Mouse (Mus musculus) T-helper 17 cell (primary cell): Measurements from ENCODE around the gene Aurka.

Source experiments
- in situ Hi-C, 2 experiments: fragments of 300-600 bp; cut with MboI, MseI; formaldehyde crosslinking; loops; 1 replicate in 1 of 2; 2 replicates in 1 of 2; pipeline ENCODE4 v1.15.1; 2025; ENCODE audit warnings: high pct_unique_total_duplicates in 2 of 2

Aurka gene

DNA sequence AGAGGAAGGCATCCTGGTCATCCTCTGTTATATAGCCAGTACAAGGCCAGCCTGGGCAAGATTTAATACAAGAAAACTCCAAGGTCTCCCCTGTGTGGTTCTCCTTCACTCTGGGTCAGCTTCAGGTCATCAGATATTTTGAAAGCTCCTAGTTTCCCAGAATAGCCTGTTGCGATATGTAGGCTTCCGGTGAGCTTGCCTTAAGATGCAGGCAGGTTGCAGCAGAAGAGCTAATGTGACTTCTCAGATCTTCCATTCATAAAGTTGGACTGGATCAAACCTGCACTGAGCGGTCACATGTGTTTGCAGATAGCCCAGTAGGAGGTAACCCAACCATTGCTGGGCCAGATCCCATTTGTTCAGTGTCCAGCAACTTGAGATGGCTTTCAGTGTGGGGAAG lies 14.4 kb upstream of the Aurka start:
- in situ Hi-C loops = loop anchor here in 1 of 2 experiments (5.0 to 25.0 kb wide), 2 partner anchors 63 to 628 kb away; partner anchors contain the start of genes Rae1 and Rbm38

DNA sequence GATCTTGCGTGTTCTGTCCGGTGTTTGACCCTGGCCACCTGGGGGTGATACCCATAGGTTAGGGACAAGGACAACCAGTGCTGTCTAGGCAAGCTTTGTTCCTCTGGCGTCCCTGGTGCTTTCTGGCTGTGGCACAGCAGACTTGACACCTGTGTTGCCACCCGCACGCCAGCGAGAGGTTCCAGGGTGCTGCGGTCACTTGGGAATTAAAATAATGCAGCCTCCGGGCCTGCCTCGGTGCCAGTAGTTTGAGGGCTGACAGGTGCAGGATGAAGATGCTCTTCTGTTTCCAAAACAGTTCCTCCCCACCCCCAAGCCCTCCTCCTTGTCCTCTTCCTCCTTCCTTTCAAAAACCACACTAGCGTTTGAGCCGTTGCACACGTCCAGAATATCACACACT lies 11.6 kb upstream of the Aurka start:
- in situ Hi-C loops = loop anchor here in 1 of 2 experiments (5.0 to 25.0 kb wide), 2 partner anchors 65 to 630 kb away; partner anchors contain the start of genes Rae1 and Rbm38

DNA sequence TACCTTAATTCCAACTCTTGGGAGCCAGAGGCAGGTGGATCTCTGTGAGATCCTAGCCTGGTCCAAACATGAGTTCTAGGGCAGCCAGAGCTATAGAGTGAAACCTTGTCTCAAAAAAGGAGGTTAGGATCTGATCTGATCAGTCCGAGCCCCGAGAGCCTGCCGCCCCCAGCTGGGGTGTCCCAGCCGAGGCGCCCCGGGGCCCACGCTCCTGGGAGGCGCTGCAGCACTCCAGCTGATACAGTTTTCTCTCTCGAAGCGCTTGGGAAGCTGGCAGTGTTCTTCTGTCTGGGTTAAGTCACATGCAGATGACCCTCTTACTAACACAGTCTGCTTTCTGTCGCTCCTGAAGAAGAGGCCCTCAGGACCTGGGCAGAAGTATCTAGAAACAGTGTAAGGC lies 11.0 kb upstream of the Aurka start:
- in situ Hi-C loops = loop anchor here in 1 of 2 experiments (5.0 to 25.0 kb wide), 2 partner anchors 66 to 631 kb away; partner anchors contain the start of genes Rae1 and Rbm38

DNA sequence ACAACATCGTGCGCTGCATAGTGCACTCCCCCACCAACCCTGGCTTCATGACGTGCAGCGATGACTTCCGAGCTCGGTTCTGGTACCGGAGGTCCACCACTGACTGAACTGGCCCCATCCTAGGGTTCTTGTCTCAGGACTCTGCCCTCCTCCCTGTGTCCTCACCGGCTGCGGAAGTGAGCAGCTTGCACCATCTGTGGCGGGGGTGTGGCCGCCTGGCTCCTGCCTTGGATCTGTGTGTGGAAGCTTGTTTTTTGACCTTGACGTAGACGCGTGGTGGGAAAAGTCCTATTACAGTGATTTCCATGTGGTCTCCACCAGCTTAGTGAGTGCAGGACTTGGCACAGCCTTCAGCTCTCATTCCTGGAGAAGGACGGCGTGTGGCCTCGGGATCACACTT lies 10.2 kb upstream of the Aurka start:
- in situ Hi-C loops = loop anchor here in 1 of 2 experiments (5.0 to 25.0 kb wide), 2 partner anchors 67 to 632 kb away; partner anchors contain the start of genes Rae1 and Rbm38

DNA sequence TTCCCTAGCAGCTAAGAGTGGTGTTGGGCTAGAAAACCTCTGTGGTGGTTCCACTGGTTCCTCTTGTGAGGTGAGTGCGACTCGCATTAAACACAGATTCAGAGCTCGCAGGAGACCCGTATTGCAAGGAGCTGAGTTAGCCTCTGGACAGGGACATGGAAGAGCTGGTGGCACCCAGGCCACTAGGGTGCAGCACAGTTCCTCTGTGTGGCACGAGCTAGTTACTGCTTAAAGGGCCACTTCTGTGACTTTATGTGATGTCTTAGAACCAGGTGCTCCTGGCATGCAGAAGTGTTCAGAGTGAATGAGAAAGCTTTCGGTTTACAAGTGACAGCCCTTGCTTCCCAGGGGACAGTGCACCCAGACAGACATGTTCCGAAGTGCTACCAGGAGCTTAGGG lies 8.0 kb upstream of the Aurka start:
- in situ Hi-C loops = loop anchor here (5.0 to 25.0 kb wide), 2 partner anchors 69 to 634 kb away; partner anchors contain the start of genes Rae1 (in 1 of the 2) and Rbm38 (in 1 of the 2)

DNA sequence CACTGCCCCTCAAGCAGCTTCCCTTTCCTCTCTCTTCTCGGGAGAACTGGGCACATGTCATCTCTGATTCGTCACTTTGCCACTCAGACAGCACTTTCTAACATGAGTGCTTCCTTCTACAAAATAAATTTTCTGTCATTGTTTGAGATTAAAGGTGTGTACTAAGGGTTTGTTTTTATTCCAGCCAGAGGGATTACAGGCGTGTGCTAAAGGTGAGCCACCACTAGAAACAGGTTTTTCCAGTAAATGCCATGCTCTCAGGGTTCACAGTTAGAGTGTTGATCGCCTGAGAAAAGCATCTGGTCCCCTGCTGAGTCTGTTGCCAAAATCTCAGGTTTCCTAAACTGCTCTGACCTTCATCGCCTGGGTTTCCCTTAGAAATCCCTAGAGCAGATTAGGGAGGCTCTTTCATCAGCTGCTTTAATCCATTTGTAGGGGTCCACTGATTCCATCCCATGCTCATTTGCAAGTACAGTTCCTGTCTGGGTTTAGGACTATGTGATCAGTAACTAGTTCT lies 6.7 kb upstream of the Aurka start:
- in situ Hi-C loops = loop anchor here (5.0 to 25.0 kb wide), 2 partner anchors 70 to 635 kb away; partner anchors contain the start of genes Rae1 (in 1 of the 2) and Rbm38 (in 1 of the 2)

DNA sequence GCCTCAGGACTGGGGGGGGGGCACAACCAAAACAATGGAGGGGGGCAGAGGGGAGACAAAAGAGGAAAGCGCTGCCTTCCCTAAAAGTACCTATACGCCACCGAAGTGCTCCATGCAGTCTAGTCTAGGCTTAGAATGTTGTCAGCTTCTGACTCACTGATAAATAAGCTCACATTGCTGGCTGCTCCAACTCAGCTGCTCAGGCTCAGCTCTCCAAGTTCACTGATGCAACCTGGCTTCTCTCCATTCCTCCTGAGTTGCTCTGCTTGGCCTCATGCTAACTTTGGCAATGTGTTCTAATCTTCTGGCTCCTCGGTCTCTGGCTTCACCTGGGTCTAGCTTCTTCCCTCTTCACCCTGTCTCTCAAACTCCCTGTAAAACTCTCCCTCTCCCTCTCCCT lies 6.2 kb upstream of the Aurka start:
- in situ Hi-C loops = loop anchor here (5.0 to 25.0 kb wide), 2 partner anchors 71 to 636 kb away; partner anchors contain the start of genes Rae1 (in 1 of the 2) and Rbm38 (in 1 of the 2)

DNA sequence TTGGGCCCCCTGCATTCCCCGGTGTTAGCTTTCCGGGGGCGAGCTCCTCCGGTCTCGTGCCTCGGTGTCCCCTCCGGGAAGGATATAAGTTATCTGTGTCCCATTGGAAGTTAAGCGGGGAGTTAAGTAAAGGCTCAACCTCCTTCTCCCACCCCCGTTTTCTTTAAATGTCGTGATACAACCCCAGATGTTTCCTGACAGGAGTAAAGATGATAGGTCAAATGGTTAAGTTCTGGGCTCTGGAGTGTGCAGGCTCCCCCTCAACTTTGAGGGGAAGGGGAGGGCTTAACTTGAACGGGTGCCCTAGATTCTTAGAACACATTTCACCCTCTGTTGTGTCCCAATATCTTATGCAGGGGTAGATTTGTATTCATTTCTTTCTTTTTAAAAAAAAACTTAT lies 923 bp upstream of the Aurka start:
- in situ Hi-C loops = no loop called here

DNA sequence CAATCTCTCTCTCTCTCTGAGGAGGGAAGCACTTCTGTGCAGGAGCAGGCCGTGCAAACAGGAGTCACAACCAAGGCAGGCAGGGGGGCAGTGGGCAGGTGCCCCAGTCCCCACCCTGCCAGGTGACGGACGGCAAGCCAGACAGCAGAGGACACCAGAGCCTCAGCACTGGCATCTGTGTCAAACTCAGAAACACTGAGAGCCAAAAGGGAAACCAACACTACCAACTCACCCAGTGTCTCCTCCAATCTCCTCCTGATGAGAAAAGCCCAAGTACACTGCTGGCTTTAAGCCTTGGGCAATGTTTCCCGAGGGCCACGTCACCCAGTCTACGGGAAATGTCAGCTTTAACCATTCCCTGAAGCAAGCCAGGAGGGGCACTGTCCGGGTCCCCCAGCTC lies 7.2 kb downstream of the Aurka start:
- in situ Hi-C loops = no loop called here

DNA sequence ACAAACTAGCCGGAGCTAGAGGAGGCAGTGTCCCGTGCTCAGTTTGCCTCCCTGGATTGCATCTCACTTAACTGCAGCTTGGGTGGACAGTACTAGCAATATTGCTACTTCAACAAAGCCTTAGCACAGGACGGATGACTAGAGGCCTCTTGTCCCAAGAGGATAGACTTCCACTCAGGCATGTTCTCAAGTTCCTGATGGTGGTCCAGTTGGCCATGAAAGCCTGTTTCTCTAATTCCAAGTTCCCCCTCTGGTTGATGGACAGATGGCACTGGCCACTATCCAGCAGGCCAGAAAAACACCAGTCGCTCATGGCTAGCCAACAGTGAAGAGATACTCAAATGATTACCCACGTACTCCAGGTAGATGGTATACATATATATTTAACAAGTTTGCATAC lies 14.5 kb downstream of the Aurka start:
- in situ Hi-C loops = no loop called here

DNA sequence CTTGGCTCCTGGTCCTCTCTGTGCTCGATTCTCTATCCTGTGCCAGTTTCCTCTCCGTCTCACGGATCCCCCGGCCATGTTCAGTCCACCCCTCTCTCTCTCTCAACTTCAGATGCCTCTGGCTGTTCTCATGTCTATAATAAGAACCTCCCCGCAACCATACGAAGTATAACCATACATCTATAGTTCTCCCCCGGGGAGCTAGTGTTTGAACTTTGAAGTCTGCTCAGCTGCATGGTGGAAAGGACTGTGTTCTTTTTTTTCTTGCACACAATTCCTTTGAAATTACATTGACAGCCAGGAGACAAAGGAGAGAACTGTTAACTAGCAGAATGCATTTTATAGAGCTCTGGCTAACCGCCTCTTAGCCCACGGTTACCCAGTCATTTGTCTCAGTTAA lies 15.6 kb downstream of the Aurka start:
- in situ Hi-C loops = no loop called here

DNA sequence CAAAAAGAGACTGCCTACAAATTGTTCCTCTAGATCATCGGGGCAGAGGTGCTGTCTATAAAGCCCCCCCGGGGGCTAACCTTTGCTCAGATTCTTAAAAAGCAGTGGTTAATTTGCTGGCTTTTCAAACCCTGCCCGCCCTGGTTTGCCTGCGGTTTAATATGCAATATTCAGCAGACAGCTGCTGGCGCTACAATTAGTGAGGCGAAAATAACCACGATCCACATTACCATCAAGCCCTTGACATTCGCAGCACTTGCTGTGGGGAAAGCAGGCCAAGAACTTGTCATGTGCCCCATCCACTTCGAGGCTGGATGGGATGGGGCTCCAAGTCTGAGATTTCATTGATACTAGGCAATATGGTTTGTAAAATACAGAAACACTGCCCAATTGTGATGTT lies 17.1 kb downstream of the Aurka start:
- in situ Hi-C loops = no loop called here

DNA sequence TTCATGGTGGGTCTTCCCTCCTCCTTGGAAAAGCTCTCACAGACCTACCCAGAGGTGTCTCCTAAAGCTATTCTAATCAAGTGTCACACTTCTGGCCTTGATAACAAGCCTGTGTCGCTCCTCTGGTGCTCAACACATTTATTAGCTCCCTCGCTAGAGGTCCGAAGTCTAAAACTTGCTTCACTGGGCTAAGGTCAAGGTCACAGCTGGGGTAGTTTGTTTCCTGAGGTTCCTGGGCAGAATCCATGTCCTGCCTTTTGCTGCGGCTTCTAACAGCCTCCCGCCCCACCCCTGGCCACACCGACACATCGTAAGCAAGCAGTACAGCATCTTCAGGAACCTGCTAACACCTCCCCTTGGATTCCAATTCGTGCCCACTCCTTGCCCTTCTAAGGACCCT lies 19.6 kb downstream of the Aurka start:
- in situ Hi-C loops = no loop called here

DNA sequence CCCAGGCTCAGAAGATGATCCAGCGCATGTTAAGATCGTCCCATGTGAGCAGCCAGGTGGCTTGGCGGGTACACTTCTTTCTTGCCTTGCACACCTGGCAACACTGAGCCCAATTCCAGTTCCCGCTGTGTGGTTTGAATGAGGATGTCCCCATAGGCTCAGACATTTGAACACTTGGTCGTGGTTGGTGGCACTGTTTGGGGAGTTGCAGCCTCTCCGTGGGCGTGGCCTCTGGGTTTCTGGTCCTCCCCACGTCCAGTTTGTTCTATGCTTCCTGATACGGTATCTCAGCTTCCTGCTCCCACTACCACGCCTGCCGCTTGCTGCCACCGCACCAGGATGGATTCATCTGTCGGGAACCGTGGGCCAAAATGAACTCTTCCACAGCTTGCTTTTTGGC lies 20.6 kb downstream of the Aurka start:
- in situ Hi-C loops = loop anchor here in 1 of 2 experiments (10.0 kb wide), 1 partner anchor 595 kb away; the partner anchor contains the start of gene Bmp7

DNA sequence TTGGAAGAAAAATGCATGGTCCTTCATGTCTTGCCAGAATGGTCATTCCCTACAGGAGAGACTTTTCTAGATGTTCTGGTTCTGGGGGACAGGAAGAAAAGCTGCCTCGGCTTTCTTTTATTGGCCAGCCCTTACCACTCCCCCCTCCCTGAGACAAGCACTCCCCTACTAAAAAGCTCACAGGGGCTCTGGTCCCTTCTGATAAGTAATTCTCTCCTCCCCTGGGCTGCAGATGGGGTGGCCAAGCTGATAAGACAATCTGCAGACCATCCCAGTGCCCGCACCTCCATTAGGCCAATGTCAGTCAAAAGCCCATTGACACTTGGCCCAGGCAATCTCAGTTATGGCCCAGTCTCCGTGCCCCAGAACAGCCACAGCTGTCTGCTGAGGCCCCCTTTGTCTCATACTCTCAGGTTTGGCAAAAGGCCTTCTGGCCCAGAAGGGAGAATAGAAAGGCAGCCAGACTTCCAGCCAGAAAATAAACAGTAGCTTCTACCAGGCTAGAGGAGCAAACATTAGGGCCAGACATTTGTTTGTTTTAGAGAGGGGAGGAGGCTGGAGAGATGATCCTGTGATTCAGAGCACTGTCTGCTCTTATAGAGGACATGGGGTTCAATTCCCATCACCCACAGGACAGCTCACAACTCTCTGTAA lies 21.9 kb downstream of the Aurka start:
- in situ Hi-C loops = loop anchor here in 1 of 2 experiments (10.0 kb wide), 1 partner anchor 596 kb away; the partner anchor contains the start of gene Bmp7

DNA sequence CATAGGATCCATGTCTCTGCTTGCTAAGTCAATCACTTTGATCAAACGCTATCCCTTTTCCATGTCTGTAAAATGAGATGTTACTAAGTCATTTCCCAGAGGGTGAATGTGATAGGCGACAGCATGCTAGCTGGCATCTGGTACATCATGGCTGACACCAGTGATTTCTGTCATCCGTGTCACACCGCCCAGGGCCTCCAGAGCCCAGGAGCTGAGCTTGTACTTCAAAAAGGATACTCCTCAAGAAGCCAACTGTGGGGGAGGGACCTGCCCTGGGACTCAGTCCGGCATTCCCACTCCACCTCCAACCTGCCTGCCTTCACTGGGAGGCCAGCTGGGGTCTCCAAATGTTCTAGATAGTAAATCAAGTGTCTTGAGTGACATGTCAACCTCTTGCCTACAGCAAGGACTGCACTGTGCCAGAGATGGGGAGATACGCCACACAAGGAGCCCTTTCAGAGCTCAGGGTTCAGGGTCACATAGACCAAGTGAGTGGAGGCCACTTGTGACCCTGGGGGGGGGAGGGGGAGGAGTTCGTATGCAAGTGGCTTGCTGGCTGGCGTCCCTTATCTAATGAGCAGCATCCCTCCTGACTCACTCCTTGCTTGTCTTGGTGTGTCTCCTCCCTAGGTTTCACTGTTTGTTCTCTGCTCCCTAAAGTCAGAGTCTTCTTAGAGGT lies 23.3 kb downstream of the Aurka start:
- in situ Hi-C loops = loop anchor here in 1 of 2 experiments (10.0 kb wide), 1 partner anchor 598 kb away; the partner anchor contains the start of gene Bmp7

DNA sequence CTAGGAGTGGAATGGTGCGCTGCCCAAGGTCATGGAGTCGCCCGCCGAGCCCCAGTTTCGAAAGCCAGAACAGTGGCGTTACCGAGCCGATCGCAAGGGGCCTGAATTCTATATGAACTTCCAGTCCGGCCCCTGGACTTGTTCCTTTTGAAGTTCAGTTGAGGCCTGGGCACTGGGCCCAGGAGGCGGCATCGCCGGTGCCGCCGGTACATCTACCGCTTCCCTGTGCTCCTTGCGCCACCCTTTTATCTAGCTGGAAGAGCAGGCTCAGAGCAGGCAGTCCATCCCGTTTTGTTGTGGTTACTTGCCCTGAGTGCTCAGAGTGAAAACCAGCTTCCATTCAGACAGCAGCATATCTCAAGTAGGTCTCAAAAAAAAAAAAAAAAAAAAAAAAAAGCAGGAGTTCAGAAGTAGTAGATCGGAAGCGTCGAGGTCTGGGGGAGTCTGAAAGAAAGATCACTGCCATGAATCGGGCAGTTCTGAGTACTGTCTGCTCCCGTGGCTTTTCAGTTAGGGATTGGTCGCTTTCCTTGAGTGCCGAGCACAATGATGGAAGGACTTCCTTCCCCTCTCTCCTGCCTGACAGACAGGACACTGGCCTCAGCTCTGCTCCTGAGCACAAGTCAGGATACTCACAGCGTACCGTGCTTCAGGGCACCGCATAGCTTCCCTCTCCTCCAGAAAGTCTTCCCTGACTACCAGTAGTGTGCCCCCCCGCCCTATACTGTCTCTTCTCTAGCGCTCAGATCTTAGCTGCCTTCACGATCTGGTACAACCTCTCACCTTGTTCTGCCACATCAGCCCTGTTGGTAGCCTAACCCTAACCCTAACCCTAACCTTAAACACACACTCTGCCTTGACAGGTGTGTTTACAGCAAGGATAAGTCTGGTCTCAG lies 24.1 kb downstream of the Aurka start:
- in situ Hi-C loops = loop anchor here in 1 of 2 experiments (10.0 kb wide), 1 partner anchor 599 kb away; the partner anchor contains the start of gene Bmp7

DNA sequence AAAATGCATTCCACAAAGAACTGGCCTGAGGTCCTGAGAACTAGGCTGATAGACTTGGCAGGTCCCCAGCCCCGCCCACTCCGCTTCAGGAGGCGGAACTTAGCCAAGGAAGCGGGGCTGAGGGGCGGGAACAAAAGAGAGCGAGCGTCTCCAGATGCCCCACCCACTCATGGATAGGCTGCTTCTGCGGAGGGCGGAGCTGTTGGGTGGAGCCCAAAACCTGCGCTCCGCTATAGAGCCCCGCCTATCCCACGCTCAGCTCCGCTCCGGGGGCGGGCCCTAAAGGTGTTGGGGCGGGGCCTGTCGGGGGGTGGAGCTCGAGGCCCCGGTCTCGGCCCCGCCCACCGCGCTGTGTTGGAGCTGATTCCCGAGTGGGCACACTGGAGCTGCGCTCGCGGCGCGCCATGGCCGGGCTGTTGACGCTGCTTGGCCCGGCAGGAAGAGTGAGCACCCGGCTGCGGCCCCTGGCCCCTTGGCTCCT lies 25.0 kb downstream of the Aurka start, which contains the start of gene Fam210b:
TSS of gene Fam210b (plus strand) at position 308 of the 481 bp plus-strand sequence.
- in situ Hi-C loops = loop anchor here in 1 of 2 experiments (10.0 kb wide), 1 partner anchor 600 kb away; the partner anchor contains the start of gene Bmp7

DNA sequence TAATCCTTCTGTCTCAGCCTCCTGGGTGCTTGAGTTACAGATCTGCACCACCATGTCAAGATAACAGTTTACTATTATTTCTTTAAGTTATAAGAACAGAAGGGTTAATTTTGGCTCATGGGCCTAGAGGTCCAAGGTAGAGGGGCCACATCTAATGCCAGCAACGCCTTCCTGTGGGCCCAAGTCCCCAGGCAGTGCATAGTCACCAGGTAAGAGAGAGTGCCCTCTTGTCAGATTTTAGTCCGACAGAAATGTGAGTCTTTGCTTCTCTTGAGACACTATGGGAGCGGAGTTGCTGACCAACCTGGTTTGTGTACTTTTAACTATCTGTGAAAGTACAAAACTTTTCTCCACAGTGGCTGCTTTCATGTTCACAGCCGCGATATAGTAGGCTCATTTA lies 25.7 kb downstream of the Aurka start:
- in situ Hi-C loops = loop anchor here in 1 of 2 experiments (10.0 kb wide), 1 partner anchor 600 kb away; the partner anchor contains the start of gene Bmp7

DNA sequence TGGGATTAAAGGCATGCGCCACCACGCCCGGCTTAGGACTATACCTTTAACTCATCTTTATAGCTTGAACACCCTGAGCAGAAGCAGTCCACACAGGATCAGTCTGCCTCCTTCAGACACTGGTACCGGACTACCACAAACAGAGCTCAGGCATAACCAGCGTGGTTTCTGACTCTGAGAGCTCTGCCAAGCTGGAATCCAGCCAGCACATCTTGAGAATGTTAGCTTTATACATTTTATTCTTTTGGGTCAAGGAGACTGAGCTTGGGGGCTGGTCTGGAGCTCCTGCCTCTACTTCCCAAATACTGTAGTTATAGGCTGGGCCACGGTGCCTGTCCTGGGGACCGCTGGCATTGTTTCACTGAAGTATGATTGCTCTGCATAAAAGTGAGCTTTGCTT lies 26.6 kb downstream of the Aurka start:
- in situ Hi-C loops = loop anchor here in 1 of 2 experiments (10.0 kb wide), 1 partner anchor 601 kb away; the partner anchor contains the start of gene Bmp7
